Mouse (Mus musculus) kidney, postnatal 4 days (tissue): ENCODE results near the gene Olfr1054.
"Not testable (repeated sequence)": the region's sequence is repeated elsewhere in the genome, so short reads cannot be mapped to it uniquely, and the experiment has no call there.

ENCODE experiments used
- DNase-seq, 2 experiments: peaks; one replicate each; pipeline ENCODE4 v3.0.0; 2021; ENCODE audit warnings: mixed read lengths in 2 of 2

Gene Olfr1054

GRCm38 (mm10) chr2:86335333-86335732, at the start of gene Olfr1054:
TSS of gene Olfr1054 (minus strand) at chr2:86335433.
- no peak for DNase-seq

GRCm38 (mm10) chr2:86378293-86378692, 43.1 kb upstream of the Olfr1054 start, which contains the start of gene Olfr1057:
TSS of gene Olfr1057 (minus strand) at chr2:86378393.
- no peak for DNase-seq

- DNase-seq = not testable (repeated sequence)
Observed at GRCm38 (mm10) chr2:86366342-86366741, 31.1 kb upstream of the Olfr1054 start.

GRCm38 (mm10) chr2:86362369-86362768, 27.1 kb upstream of the Olfr1054 start, which contains the start of gene Olfr1056:
TSS of gene Olfr1056 (minus strand) at chr2:86362469.
- DNase-seq = no peak

- DNase-seq = not testable (repeated sequence)
Observed at GRCm38 (mm10) chr2:86351751-86352150, 16.5 kb upstream of the Olfr1054 start.

- no peak for DNase-seq
Observed at GRCm38 (mm10) chr2:86350184-86350583, 15.0 kb upstream of the Olfr1054 start, which contains the start of gene Olfr1055. TSS of gene Olfr1055 (minus strand) at chr2:86350284.

- no peak for DNase-seq
Observed at GRCm38 (mm10) chr2:86315184-86315583, 20.0 kb downstream of the Olfr1054 start, which contains the start of gene Olfr1053. TSS of gene Olfr1053 (minus strand) at chr2:86315284.

- no peak for DNase-seq
Observed at GRCm38 (mm10) chr2:86292155-86292554, 43.1 kb downstream of the Olfr1054 start, which contains the start of gene Olfr1052. TSS of gene Olfr1052 (plus strand) at chr2:86292455.
